Mouse (Mus musculus) heart, adult 2 months (tissue): Measurements from ENCODE around the gene Mdk. TPM values are rescaled to one million over a fixed set of nuclear protein-coding genes. Genes with fewer than 3 reads are reported as not detected.

Source experiments
- DNase-seq, 2 experiments: peaks; one replicate each; pipeline ENCODE4 v3.0.0; 2021
- H3K27ac ChIP-seq: fragments of 200-600 bp; 2 replicates; pipeline ENCODE4 v1.8.1; 2022
- H3K27me3 ChIP-seq: fragments of 200-500 bp; 2 replicates; pipeline ENCODE4 v1.6.1; 2012; ENCODE audit warnings: mild to moderate bottlenecking, low read length, inconsistent platforms, mixed read lengths; ENCODE audit not compliant: control insufficient read depth, insufficient read depth
- H3K36me3 ChIP-seq: fragments of 200-500 bp; 2 replicates; pipeline ENCODE4 v1.6.1; 2012; ENCODE audit warnings: low read length, inconsistent platforms; ENCODE audit not compliant: control insufficient read depth, insufficient read depth
- H3K4me1 ChIP-seq: fragments of 200-500 bp; 2 replicates; pipeline ENCODE4 v1.6.1; 2011; ENCODE audit warnings: low read length; ENCODE audit not compliant: control insufficient read depth, insufficient read depth
- H3K4me3 ChIP-seq: fragments of 200-600 bp; 2 replicates; pipeline ENCODE4 v1.8.1; 2022
- H3K79me2 ChIP-seq: fragments of 200-500 bp; replicated peaks from 2 replicates; pipeline ENCODE4 v1.6.1; 2012; ENCODE audit warnings: mild to moderate bottlenecking, inconsistent platforms, low read length, moderate library complexity, mixed read lengths; ENCODE audit not compliant: control insufficient read depth, insufficient read depth
- H3K9ac ChIP-seq: fragments of 200-500 bp; 2 replicates; pipeline ENCODE4 v1.6.1; 2012; ENCODE audit warnings: low read depth, mild to moderate bottlenecking, control low read depth, inconsistent platforms, low read length, mixed read lengths
- CTCF ChIP-seq: fragments of 200-600 bp; IDR thresholded peaks from 2 replicates; pipeline ENCODE4 v1.8.1; 2022; ENCODE audit warnings: antibody characterized with exemption, mild to moderate bottlenecking, moderate library complexity
- EP300 ChIP-seq: fragments of 200-500 bp; IDR thresholded peaks from 2 replicates; pipeline ENCODE4 v1.6.1; 2011; ENCODE audit warnings: low read depth, low read length, control low read depth; ENCODE audit not compliant: insufficient read depth
- POLR2A ChIP-seq: fragments of 200-500 bp; IDR thresholded peaks from 2 replicates; pipeline ENCODE4 v1.6.1; 2011; ENCODE audit warnings: mild to moderate bottlenecking, low read depth, low read length, control low read depth; ENCODE audit not compliant: insufficient read depth
- WGBS: fragments of 180-500 bp; shearing (Covaris S2); methylation state at CpG from one replicate; pipeline ENCODE4 v1.1.7; 2018; 5-methylcytosine and 5-hydroxymethylcytosine counted together
- intact Hi-C: fragments of 180-260 bp; cut with DNase I; formaldehyde crosslinking; loops from one replicate; pipeline ENCODE4 v1.15.1; 2025
- polyA plus RNA-seq: library from polyadenylated mRNA; depleted of rRNA; stranded (reverse); fragments of >200 nt; gene quantifications from 2 replicates; pipeline ENCODE4 v1.2.3, GENCODE M21; 2012
- total RNA-seq, 2 experiments: library from RNA; stranded (reverse); gene quantifications; 2 replicates each; pipeline ENCODE4 v1.2.3; 2021

The Mdk gene
- total and polyA plus RNA-seq, 3 experiments, result 2.5 to 4.1 (median 2.8) TPM

DNA sequence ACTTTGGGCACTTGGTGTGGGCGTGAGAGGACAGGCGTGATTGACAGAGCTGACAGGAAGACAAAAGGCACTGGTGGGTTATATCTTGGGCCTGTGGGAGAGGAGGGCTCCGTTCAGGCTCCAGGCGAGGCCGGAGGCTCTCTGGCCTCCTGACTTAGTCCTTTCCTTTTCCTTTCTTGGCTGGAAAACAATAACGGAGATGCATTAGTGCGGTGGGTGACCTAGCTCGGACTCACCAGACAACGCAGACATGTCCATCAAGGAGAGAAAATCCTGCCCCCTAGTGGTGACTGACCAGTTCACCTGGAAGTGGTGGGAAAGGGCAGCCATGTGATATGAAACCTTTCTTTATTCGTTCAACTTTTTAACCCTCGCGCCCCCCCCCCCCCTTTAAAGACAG is 2.2 kb downstream of the Mdk start:
- DNase-seq, result peak; percentile 23 to 38
- H3K4me3 ChIP-seq, result no peak overlapping the region
- no peaks in the 10 kb centered on the region for H3K36me3 ChIP-seq
- TF ChIP-seq CTCF, result peak; percentile 78
- TF ChIP-seq POLR2A, result no peak
- no peak overlapping the region for H3K27ac ChIP-seq
- no peaks in the 10 kb centered on the region for H3K27me3 ChIP-seq
- H3K9ac ChIP-seq, result no peak overlapping the region
- H3K79me2 ChIP-seq, result no peaks in the 10 kb centered on the region
- intact Hi-C loops, result loop anchor here (10.0 kb wide), 1 partner anchor 325 kb away; no protein-coding TSS in a partner anchor
- H3K4me1 ChIP-seq, result no peaks in the 10 kb centered on the region
- 20% methylated on average over 12 of the region's 12 CpGs for WGBS

DNA sequence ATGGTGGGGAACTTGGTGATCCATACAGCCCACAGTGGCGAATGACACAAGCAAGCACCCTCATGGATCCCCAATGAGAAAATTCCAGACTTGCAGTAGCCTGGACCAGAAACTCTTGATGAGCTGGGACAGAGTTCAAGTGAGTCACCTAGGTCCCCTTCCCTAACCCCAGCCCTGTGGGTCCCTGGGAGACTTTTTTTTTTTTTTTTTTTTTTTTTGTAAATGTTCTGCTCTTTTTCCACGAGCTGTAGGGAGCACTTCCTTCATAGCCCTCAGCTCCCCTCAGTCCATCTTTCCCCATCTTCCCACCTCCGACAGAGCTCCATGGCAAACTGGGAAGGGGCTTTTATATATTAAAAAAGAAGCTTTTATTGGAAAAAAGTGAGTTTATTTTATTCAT is 2.6 kb downstream of the Mdk start:
- DNase-seq, result no peak
- 80% methylated on average over 3 of the region's 3 CpGs for WGBS
- no peaks in the 10 kb centered on the region for H3K27me3 ChIP-seq
- no peaks in the 10 kb centered on the region for H3K79me2 ChIP-seq
- TF ChIP-seq CTCF (no peak), POLR2A (no peak)
- H3K4me1 ChIP-seq, result no peaks in the 10 kb centered on the region
- intact Hi-C loops, result loop anchor here (10.0 kb wide), 1 partner anchor 325 kb away; no protein-coding TSS in a partner anchor
- H3K9ac ChIP-seq, result no peak overlapping the region
- H3K36me3 ChIP-seq, result no peaks in the 10 kb centered on the region
- H3K4me3 ChIP-seq, result no peak overlapping the region
- no peak overlapping the region for H3K27ac ChIP-seq

DNA sequence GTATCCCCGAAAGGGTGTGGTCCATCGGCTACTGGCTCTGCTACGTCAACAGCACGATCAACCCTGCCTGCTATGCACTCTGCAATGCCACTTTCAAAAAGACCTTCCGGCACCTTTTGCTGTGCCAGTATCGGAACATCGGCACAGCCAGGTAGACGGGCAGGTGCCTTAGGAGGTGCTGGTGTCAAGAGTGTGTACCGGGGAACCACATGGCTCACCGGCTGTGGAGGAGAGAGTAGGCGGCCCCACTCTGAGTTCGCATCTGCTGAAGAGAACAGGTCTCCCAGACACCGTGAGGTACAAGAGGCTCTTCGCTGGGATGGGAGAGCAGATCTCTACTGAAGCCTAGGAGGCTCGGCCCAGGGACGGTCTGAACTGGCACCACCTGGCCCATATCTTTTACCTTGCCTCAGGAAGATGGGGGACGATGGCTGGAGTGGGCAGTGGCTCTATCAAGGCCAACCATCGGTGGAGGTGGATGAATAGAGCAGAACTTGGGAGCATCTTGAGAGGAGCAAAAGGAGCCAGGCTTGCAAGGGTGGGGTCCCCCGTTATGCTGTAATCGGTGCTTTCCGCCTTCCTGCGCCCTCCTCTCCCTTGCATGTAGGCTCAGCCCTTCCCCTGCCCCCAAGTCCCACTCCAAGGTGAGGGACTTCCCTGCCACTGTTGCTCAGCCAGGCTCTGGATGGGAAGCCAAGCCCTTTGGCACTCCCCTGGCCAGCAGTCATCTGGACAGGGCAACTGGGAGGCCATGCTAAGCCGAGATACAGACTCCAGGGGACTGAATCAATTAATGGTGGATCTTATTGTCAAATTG is 3.4 kb downstream of the Mdk start:
- Histone ChIP-seq H3K79me2 (no peaks in the 10 kb centered on the region), H3K36me3 (no peaks in the 10 kb centered on the region), H3K27me3 (peaks cover under 1% of the 10 kb centered on the region), H3K9ac (no peak overlapping the region), H3K27ac (no peak overlapping the region), H3K4me3 (no peak overlapping the region), H3K4me1 (peaks cover under 1% of the 10 kb centered on the region; the same call in 1 of the 2 replicates)
- 80% methylated on average over 23 of the region's 23 CpGs for WGBS
- DNase-seq, result no peak
- TF ChIP-seq EP300 (no peak), CTCF (no peak), POLR2A (no peak)
- intact Hi-C loops, result loop anchor here (10.0 kb wide), 1 partner anchor 324 kb away; no protein-coding TSS in a partner anchor

DNA sequence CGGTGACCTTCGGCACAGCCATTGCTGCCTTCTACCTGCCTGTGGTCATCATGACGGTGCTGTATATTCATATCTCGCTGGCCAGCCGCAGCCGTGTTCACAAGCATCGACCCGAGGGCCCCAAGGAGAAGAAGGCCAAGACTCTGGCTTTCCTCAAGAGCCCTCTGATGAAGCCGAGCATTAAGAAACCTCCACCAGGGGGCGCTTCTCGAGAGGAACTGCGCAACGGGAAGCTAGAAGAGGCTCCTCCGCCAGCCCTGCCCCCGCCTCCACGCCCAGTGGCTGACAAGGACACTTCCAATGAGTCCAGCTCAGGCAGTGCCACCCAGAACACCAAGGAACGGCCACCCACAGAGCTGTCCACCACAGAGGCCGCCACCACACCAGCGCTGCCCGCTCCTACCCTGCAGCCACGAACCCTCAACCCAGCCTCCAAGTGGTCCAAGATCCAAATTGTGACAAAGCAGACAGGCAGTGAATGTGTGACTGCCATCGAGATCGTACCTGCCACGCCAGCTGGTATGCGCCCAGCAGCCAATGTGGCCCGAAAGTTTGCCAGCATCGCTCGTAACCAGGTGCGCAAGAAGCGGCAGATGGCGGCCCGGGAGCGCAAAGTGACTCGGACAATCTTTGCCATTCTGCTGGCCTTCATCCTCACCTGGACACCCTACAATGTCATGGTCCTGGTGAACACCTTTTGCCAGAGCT is 4.1 kb downstream of the Mdk start:
- WGBS, result 43% methylated on average over 34 of the region's 34 CpGs
- intact Hi-C loops, result loop anchor here (10.0 kb wide), 1 partner anchor 323 kb away; no protein-coding TSS in a partner anchor
- Histone ChIP-seq H3K27ac (no peak overlapping the region), H3K4me1 (peaks cover 2% of the 10 kb centered on the region), H3K4me3 (no peak overlapping the region), H3K27me3 (peaks cover 2% of the 10 kb centered on the region), H3K79me2 (no peaks in the 10 kb centered on the region), H3K9ac (0 out of 2 replicates have a peak overlapping the region, but pooled peaks have one; percentile 13), H3K36me3 (no peaks in the 10 kb centered on the region)
- TF ChIP-seq EP300 (no peak), CTCF (peak; percentile 77)
- DNase-seq, result peak; percentile 63 to 71

DNA sequence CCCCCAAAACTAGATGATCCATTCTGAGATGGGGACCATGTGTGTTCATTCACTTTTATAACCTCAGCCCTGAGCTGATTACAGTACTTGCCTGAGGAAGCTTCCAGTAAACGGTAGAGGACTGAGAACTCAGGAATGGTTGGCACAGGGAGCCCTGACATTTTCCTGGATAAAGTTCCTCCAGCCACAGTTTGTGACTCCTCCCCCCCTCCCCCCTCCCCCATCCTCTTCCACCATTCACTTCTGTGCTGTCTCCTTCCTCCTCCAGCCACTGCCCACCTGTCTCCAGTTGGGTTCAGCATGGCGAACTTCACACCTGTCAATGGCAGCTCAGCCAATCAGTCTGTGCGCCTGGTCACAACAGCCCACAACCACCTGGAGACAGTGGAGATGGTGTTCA is 5.1 kb downstream of the Mdk start, which contains the start of gene Chrm4:
TSS of gene Chrm4 (plus strand) at position 301 of the 400 bp plus-strand sequence.
- H3K36me3 ChIP-seq, result no peaks in the 10 kb centered on the region
- intact Hi-C loops, result loop anchor here (10.0 kb wide), 1 partner anchor 322 kb away; no protein-coding TSS in a partner anchor
- 75% methylated on average over 3 of the region's 3 CpGs for WGBS
- 0 out of 2 replicates have a peak within 1 kb of the TSS, but pooled peaks have one; percentile 13 for H3K9ac ChIP-seq
- no peaks in the 10 kb centered on the region for H3K79me2 ChIP-seq
- no peak within 1 kb of the TSS for H3K27ac ChIP-seq
- no peak for DNase-seq
- H3K4me3 ChIP-seq, result no peak within 1 kb of the TSS
- TF ChIP-seq POLR2A (no peak), CTCF (no peak), EP300 (no peak)
- H3K27me3 ChIP-seq, result peaks cover 10% of the 10 kb centered on the region
- H3K4me1 ChIP-seq, result peaks cover 2% of the 10 kb centered on the region
